Mouse (Mus musculus) stomach, postnatal 0 days (tissue): ENCODE measurements around the gene Med28.

ENCODE experiments used
- CTCF ChIP-seq: IDR thresholded peaks from 2 replicates; pipeline ENCODE4 v1.5.1; 2016; ENCODE audit warnings: antibody characterized with exemption, low read depth, mild to moderate bottlenecking, moderate library complexity
- EP300 ChIP-seq: optimal IDR thresholded peaks from 2 replicates; pipeline ENCODE3; 2016; ENCODE audit warnings: antibody characterized with exemption

- TF ChIP-seq CTCF (peak; percentile 47), EP300 (no peak)
These were observed 19.5 kb downstream of the Med28 start for GRCm38 (mm10) chr5:45539502-45539901.
